Mouse (Mus musculus): ENCODE data around the gene Zfp629. TPM values are rescaled to one million over a fixed set of nuclear protein-coding genes. Genes with fewer than 3 reads are reported as not detected.

Zfp629 gene
- total RNA-seq, 2 experiments from 2014 or later: 23.9 to 24.2 TPM

- no peak for DNase-seq
Observed at GRCm38 (mm10) chr7:127564381-127565150, 51.0 kb downstream of the Zfp629 start.

GRCm38 (mm10) chr7:127561340-127561858, 54.2 kb downstream of the Zfp629 start, which contains the start of gene Tmem265:
Tmem265 (plus strand) TSS chr7:127561390.
- no peak for DNase-seq

- DNase-seq: no peak
Observed at GRCm38 (mm10) chr7:127560580-127560979, 55.0 kb downstream of the Zfp629 start.

Other genes with a start within 250 kb of the Zfp629 start
- 1 to 10 TPM; 6.4 to 7.4 TPM for gene Zfp747, start 239.7 kb downstream of the Zfp629 start, total RNA-seq (2021)
- gene 9130019O22Rik, start 228.6 kb downstream of the Zfp629 start, total RNA-seq (2021): 1 to 10 TPM; 2.7 to 3.2 TPM
- 1 to 10 TPM; 6.8 to 7.0 TPM for gene E430018J23Rik, start 222.2 kb downstream of the Zfp629 start, total RNA-seq (2021)
- 1 to 10 TPM; 3.7 to 4.8 TPM for gene Zfp764, start 209.0 kb downstream of the Zfp629 start, total RNA-seq (2021)
- gene Zfp688, start 193.7 kb downstream of the Zfp629 start, total RNA-seq (2021): 10 to 100 TPM; 12.5 to 17.4 TPM
- 1 to 10 TPM; 6.9 to 7.1 TPM for gene Zfp689, start 166.6 kb downstream of the Zfp629 start, total RNA-seq (2021)
- gene Prr14, start 156.2 kb downstream of the Zfp629 start, total RNA-seq (2021): 10 to 100 TPM; 27.6 to 30.5 TPM
- 10 to 100 TPM; 61.5 to 65.4 TPM for gene Fbrs, start 136.6 kb downstream of the Zfp629 start, total RNA-seq (2021)
- 100 to 1,000 TPM; 102 to 114 TPM for gene Srcap, start 103.8 kb downstream of the Zfp629 start, total RNA-seq (2021)
- gene Gm42715, start 96.2 kb downstream of the Zfp629 start, total RNA-seq (2021): 10 to 100 TPM in 1 of 2 experiments, 1 to 10 TPM in 1; 9.8 to 12.2 TPM
- gene Tmem265, start 54.4 kb downstream of the Zfp629 start, total RNA-seq (2021): 1 to 10 TPM in 1 of 2 experiments, under 1 TPM in 1; 0.38 to 1.2 TPM
- 10 to 100 TPM; 86.3 to 95.5 TPM for gene Phkg2, start 42.5 kb downstream of the Zfp629 start, total RNA-seq (2021)
- 1 to 10 TPM; 8.4 to 8.6 TPM for gene Ccdc189, start 27.2 kb downstream of the Zfp629 start, total RNA-seq (2021)
- 10 to 100 TPM; 64.2 to 66.7 TPM for gene Rnf40, start 27.0 kb downstream of the Zfp629 start, total RNA-seq (2021)
- gene Bcl7c, start 93.1 kb upstream of the Zfp629 start, total RNA-seq (2021): 10 to 100 TPM; 23.1 to 25.8 TPM
- gene Ctf1, start 96.9 kb upstream of the Zfp629 start, total RNA-seq (2021): 1 to 10 TPM; 2.1 to 2.4 TPM
- gene Ctf2, start 116.4 kb upstream of the Zfp629 start, total RNA-seq (2021): not detected
- gene Fbxl19, start 128.7 kb upstream of the Zfp629 start, total RNA-seq (2021): 10 to 100 TPM; 63.5 to 65.2 TPM
- 10 to 100 TPM; 31.1 to 32.6 TPM for gene Orai3, start 154.0 kb upstream of the Zfp629 start, total RNA-seq (2021)
- gene Setd1a, start 160.9 kb upstream of the Zfp629 start, total RNA-seq (2021): 10 to 100 TPM; 46.2 to 46.9 TPM
- 1 to 10 TPM; 2.4 to 2.9 TPM for gene Gm49388, start 169.8 kb upstream of the Zfp629 start, total RNA-seq (2021)
- 1 to 10 TPM; 8.3 to 8.6 TPM for gene Hsd3b7, start 184.8 kb upstream of the Zfp629 start, total RNA-seq (2021)
- gene Stx4a, start 208.5 kb upstream of the Zfp629 start, total RNA-seq (2021): 10 to 100 TPM; 64.3 to 64.7 TPM
- gene Stx1b, start 208.8 kb upstream of the Zfp629 start, total RNA-seq (2021): 100 to 1,000 TPM; 342 to 346 TPM

Measured in layer of hippocampus, postnatal 36 days (tissue).